Mouse (Mus musculus) Patski (cell line): Measurements from ENCODE around the gene Rpl18a. TPM values are rescaled to one million over a fixed set of nuclear protein-coding genes. Genes with fewer than 3 reads are reported as not detected.

ENCODE experiments used
- ATAC-seq: fragments of 100-300 bp; one replicate; pipeline ENCODE4 v1.8.0; 2021
- CTCF ChIA-PET: fragments of 350-600 bp; sonication (Branson Sonifier 250); formaldehyde crosslinking; loops from one replicate; lab custom pipeline; 2022; ENCODE audit warnings: inconsistent platforms; lab: Charles Lee
- POLR2A ChIA-PET: fragments of 350-600 bp; sonication (Branson Sonifier 250); formaldehyde crosslinking; loops from one replicate; lab custom pipeline; 2022; ENCODE audit warnings: antibody characterized with exemption, inconsistent platforms; lab: Charles Lee
- DNase-seq: peaks from one replicate; pipeline ENCODE4 v3.0.0-alpha.2; 2011; ENCODE audit warnings: low read depth, low spot score
- H3K27me3 ChIP-seq: fragments of 371-371 bp; one replicate; pipeline ENCODE4 v1.5.1; 2021
- CTCF ChIP-seq: fragments of 100-300 bp; IDR thresholded peaks from one replicate; pipeline ENCODE4 v1.5.1; 2021
- in situ Hi-C: fragments of 300-500 bp; cut with MboI; formaldehyde crosslinking; loops from 3 replicates; pipeline ENCODE4 v1.11.1; 2018; ENCODE audit warnings: low pct_unique_long_range_greater_than_20kb, mixed read lengths
- polyA plus RNA-seq: library from polyadenylated mRNA; unstranded; gene quantifications from one replicate; pipeline ENCODE4 v1.2.3, GENCODE M21; 2021

Gene Rpl18a
- polyA plus RNA-seq, 1 experiment from 2014 or later, result 1,930 TPM

- in situ Hi-C loops, result loop anchor here (5.0 to 25.0 kb wide), 2 partner anchors 62 to 467 kb away; partner anchors contain the start of genes Ocel1 and Use1
- ATAC-seq (no peak), DNase-seq (no peak)
Observed at GRCm38 (mm10) chr8:70894771-70895545, 2.3 kb downstream of the Rpl18a start.

GRCm38 (mm10) chr8:70894385-70894720 is 2.9 kb downstream of the Rpl18a start:
- DNase-seq (no peak), ATAC-seq (no peak)
- no peak for TF ChIP-seq CTCF
- CTCF ChIA-PET, result interaction anchor here (1.1 to 2.5 kb wide), 3 partner anchors 12 to 21 kb away, joined by 3 to 6 read pairs (median 3); partner anchors contain the start of gene Ccdc124
- H3K27me3 ChIP-seq, result no peaks in the 10 kb centered on the region
- POLR2A ChIA-PET, result interaction anchor here (0.7 to 1.9 kb wide), 3 partner anchors 14 to 17 kb away, joined by 3 to 9 read pairs (median 3); no protein-coding TSS in a partner anchor
- in situ Hi-C loops, result loop anchor here (25.0 kb wide), 1 partner anchor 468 kb away; the partner anchor contains the start of genes Ocel1 and Use1

More at GRCm38 (mm10) chr8:70894771-70895545, 2.3 kb downstream of the Rpl18a start:
- TF ChIP-seq CTCF, result no peak
- no peaks in the 10 kb centered on the region for H3K27me3 ChIP-seq
- POLR2A ChIA-PET, result interaction anchor here (1.3 to 1.9 kb wide), 2 partner anchors 14 to 18 kb away, joined by 3 to 9 read pairs; no protein-coding TSS in a partner anchor
- CTCF ChIA-PET, result interaction anchor here (1.1 to 2.5 kb wide), 3 partner anchors 12 to 22 kb away, joined by 3 to 6 read pairs (median 3); partner anchors contain the start of gene Ccdc124

- in situ Hi-C loops, result loop anchor here (25.0 kb wide), 1 partner anchor 468 kb away; the partner anchor contains the start of genes Ocel1 and Use1
- no peaks in the 10 kb centered on the region for H3K27me3 ChIP-seq
- ChIA-PET POLR2A (interaction anchor here (0.7 to 1.9 kb wide), 3 partner anchors 13 to 17 kb away, joined by 3 to 9 read pairs (median 3); no protein-coding TSS in a partner anchor), CTCF (interaction anchor here (1.1 to 2.5 kb wide), 3 partner anchors 11 to 21 kb away, joined by 3 to 6 read pairs (median 3); partner anchors contain the start of gene Ccdc124)
- ATAC-seq (no peak), DNase-seq (no peak)
- no peak for TF ChIP-seq CTCF
Observed at GRCm38 (mm10) chr8:70893656-70894384, 3.4 kb downstream of the Rpl18a start.

GRCm38 (mm10) chr8:70892896-70893655 is 4.1 kb downstream of the Rpl18a start:
- ChIA-PET POLR2A (interaction anchor here (1.7 kb wide), 1 partner anchor 13 kb away, joined by 5 read pairs; no protein-coding TSS in a partner anchor), CTCF (interaction anchor here (2.5 kb wide), 1 partner anchor 20 kb away, joined by 6 read pairs; the partner anchor contains the start of gene Ccdc124)
- in situ Hi-C loops, result loop anchor here (25.0 kb wide), 1 partner anchor 469 kb away; the partner anchor contains the start of genes Ocel1 and Use1
- ATAC-seq (no peak), DNase-seq (no peak)
- no peak for TF ChIP-seq CTCF
- no peaks in the 10 kb centered on the region for H3K27me3 ChIP-seq

DNA sequence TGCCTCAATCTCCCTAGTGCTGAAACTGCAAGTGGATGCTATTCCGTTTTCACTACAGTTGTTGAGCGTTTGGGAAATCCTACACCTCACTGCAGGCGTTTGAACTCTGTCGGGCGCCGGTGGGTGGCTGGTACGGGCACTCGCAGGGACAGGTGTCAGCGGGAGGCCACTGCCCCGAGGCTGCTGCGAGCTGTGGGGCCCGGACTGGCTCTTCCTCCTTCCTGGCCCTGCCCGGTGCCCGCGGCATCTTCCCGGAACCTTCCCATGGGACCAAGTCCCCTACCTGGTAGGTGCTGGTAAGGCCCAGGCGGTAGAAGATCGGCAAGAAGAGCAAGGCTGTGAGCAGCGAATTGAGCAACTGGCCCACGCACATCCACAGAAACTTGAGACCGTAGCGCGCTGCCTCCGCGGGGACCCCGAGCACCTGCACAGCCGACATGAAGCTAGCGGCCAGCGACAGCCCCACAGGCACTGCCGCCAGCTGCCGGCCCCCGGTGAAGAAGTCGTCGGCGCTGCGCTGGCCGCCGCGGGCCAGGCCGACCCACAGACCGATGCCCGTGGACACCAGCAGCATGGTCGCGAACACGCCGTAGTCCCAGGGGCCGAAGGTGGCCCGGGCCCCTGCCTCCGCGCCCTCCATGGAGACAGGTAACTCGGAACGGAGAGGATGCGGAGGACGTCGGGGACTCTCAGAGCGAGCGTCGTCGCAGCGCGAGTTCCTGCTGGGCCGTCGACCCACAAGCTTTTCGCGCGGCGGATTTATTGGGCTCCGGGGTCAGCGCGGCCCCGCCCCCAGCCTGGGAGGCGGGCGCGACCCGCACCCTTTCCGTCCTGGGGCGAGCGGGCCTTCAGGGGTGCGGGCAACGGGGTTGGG is 5.0 kb downstream of the Rpl18a start, which contains the start of gene Slc5a5:
TSS of gene Slc5a5 (minus strand) at position 736 of the 874 bp plus-strand sequence.
- TF ChIP-seq CTCF, result no peak
- H3K27me3 ChIP-seq, result no peaks in the 10 kb centered on the region
- in situ Hi-C loops, result loop anchor here (25.0 kb wide), 1 partner anchor 470 kb away; the partner anchor contains the start of genes Ocel1 and Use1
- CTCF ChIA-PET, result interaction anchor here (1.4 to 1.5 kb wide), 2 partner anchors 10 to 16 kb away, joined by 3 to 4 read pairs; no protein-coding TSS in a partner anchor
- POLR2A ChIA-PET, result interaction anchor here (0.5 to 1.7 kb wide), 2 partner anchors 12 to 13 kb away, joined by 3 to 5 read pairs; no protein-coding TSS in a partner anchor
- DNase-seq (no peak), ATAC-seq (no peak)

- TF ChIP-seq CTCF, result no peak
- CTCF ChIA-PET, result interaction anchor here (1.4 to 1.5 kb wide), 3 partner anchors 10 to 47 kb away, joined by 3 to 4 read pairs (median 3); no protein-coding TSS in a partner anchor
- H3K27me3 ChIP-seq, result no peaks in the 10 kb centered on the region
- ATAC-seq (no peak), DNase-seq (no peak)
- POLR2A ChIA-PET, result interaction anchor here (0.8 to 1.7 kb wide), 2 partner anchors 12 to 18 kb away, joined by 3 to 5 read pairs; no protein-coding TSS in a partner anchor
- in situ Hi-C loops, result loop anchor here (25.0 kb wide), 1 partner anchor 471 kb away; the partner anchor contains the start of genes Ocel1 and Use1
Observed at GRCm38 (mm10) chr8:70891356-70891755, 5.9 kb downstream of the Rpl18a start.

GRCm38 (mm10) chr8:70890656-70891055 is 6.6 kb downstream of the Rpl18a start:
- in situ Hi-C loops, result loop anchor here (25.0 kb wide), 1 partner anchor 472 kb away; the partner anchor contains the start of genes Ocel1 and Use1
- no peak for TF ChIP-seq CTCF
- ATAC-seq, result no peak
- no peak for DNase-seq
- ChIA-PET CTCF (interaction anchor here (1.4 kb wide), 2 partner anchors 9 to 46 kb away, joined by 3 read pairs; no protein-coding TSS in a partner anchor), POLR2A (no interaction called here)
- H3K27me3 ChIP-seq, result no peaks in the 10 kb centered on the region

DNA sequence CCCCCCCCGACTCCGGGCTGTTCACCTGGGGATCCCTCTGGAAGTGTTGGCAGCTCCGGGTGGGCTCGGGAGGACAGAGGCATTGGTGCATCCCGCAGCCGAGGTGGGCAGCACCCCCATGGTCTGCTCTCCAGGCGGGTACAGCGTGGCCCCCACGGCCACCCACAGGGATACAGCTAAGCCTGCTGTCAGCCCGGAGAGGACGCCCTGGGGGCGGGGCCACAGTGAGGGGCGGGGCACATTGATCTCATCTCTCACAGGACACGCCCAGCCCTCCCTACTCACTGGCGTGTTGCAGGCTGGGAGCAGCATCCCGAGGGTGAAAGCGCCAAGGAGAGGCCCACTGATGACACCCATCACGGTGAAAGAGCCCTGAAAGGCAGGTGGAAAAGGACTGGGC is 9.5 kb downstream of the Rpl18a start:
- H3K27me3 ChIP-seq, result no peaks in the 10 kb centered on the region
- DNase-seq (no peak), ATAC-seq (no peak)
- ChIA-PET CTCF (interaction anchor here (1.5 kb wide), 1 partner anchor 43 kb away, joined by 5 read pairs; no protein-coding TSS in a partner anchor), POLR2A (no interaction called here)
- TF ChIP-seq CTCF, result no peak
- in situ Hi-C loops, result loop anchor here (25.0 kb wide), 1 partner anchor 475 kb away; the partner anchor contains the start of genes Ocel1 and Use1
